Mouse (Mus musculus): ENCODE results near the gene Bbs4. TPM values are rescaled to one million over a fixed set of nuclear protein-coding genes. Genes with fewer than 3 reads are reported as not detected.

The Bbs4 gene
- total and polyA plus RNA-seq, 2 experiments from 2014 or later, result 3.1 to 5.1 TPM

DNA sequence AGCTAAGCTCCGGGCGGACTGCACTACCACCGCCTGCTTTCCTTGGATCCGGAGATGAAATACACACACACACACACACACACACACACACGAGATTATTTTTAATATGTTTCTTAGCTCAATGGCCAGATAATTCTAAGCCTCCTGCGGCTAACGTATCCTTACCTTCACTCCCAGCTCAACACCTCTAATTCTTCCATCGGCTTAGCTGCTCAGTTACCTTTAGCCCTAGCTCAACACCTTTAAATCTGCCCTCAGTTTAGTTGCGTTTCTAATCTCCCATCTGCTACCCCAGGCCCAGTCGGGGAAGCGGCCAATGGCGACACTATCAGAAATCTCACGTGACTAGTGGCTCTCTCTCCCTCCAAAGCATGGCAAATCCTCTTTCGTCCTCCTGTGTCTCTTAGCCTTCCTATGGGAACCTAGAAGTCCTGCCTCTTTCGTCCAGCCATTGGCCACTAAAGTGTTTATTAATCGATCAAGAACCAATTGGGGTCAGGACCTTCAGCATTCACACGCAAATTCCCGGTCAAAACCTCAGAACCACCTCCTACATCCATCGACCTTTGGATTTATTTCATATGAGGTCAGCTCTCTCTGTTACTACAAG is 78.4 kb downstream of the Bbs4 start:
- H3K4me3 ChIP-seq (ENCODE audit: low read depth, low read length), result no peak overlapping the region
- WGBS, result 76% methylated on average over 19 of the region's 19 CpGs
- no peaks in the 10 kb centered on the region for H3K36me3 ChIP-seq (replicated peaks; ENCODE audit: control insufficient read depth, insufficient read depth, low read length)
- ATAC-seq (ENCODE audit: insufficient read depth, low read depth) (no peak), DNase-seq (ENCODE audit: low spot score) (no peak)
- no peaks in the 10 kb centered on the region for H3K9me3 ChIP-seq (replicated peaks; ENCODE audit: control insufficient read depth, low read length)
- H3K27ac ChIP-seq (ENCODE audit: low read depth), result no peak overlapping the region
- no peak overlapping the region for H3K9ac ChIP-seq (replicated peaks; ENCODE audit: low read depth, low read length)
- H3K27me3 ChIP-seq (ENCODE audit: control insufficient read depth, insufficient read depth, low read length), result no peaks in the 10 kb centered on the region
- TF ChIP-seq CTCF (IDR thresholded peaks at IDR 0.05; ENCODE audit: low read depth) (no peak), EP300 (IDR thresholded peaks at IDR 0.05; ENCODE audit: low read depth) (no peak)
- H3K4me1 ChIP-seq (ENCODE audit: control insufficient read depth, insufficient read depth), result 0 out of 2 replicates have a peak, but pooled peaks cover 3% of the 10 kb centered on the region
- no peak overlapping the region for H3K4me2 ChIP-seq (ENCODE audit: low read depth, low read length)

DNA sequence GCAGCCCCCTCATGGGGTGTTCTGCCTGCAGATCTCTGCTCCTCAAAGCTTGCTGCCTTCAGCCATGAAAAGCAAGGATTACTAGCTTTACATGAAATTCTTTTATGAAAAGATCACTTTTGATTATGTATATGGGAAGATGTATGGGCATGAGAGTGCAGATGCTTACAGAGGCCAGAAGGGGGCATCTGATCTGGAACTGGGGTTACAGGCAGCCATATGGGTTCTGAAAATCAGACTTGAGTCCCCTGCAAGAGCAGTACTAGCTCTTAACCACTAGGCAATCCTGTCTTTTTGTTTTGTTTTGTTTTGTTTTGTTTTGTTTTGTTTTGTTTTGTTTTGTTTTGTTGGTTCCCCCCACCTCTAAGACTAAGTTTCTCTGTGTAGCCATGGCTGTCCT is 80.1 kb downstream of the Bbs4 start:
- Histone ChIP-seq H3K9me3 (replicated peaks; ENCODE audit: control insufficient read depth, low read length) (no peaks in the 10 kb centered on the region), H3K4me3 (ENCODE audit: low read depth, low read length) (no peak overlapping the region), H3K27ac (ENCODE audit: low read depth) (no peak overlapping the region), H3K9ac (replicated peaks; ENCODE audit: low read depth, low read length) (no peak overlapping the region), H3K36me3 (replicated peaks; ENCODE audit: control insufficient read depth, insufficient read depth, low read length) (no peaks in the 10 kb centered on the region), H3K4me2 (ENCODE audit: low read depth, low read length) (no peak overlapping the region), H3K27me3 (ENCODE audit: control insufficient read depth, insufficient read depth, low read length) (no peaks in the 10 kb centered on the region), H3K4me1 (ENCODE audit: control insufficient read depth, insufficient read depth) (peaks cover 8% of the 10 kb centered on the region; the same call in 1 of the 2 replicates)
- ATAC-seq (ENCODE audit: insufficient read depth, low read depth), result no peak
- TF ChIP-seq CTCF (IDR thresholded peaks at IDR 0.05; ENCODE audit: low read depth) (no peak), EP300 (IDR thresholded peaks at IDR 0.05; ENCODE audit: low read depth) (no peak)
- DNase-seq (ENCODE audit: low spot score), result no peak

Other genes with a start within 250 kb of the Bbs4 start
- 17.4 and 18.4 TPM in 2 replicates for gene Adpgk, start 62.0 kb downstream of the Bbs4 start, total RNA-seq (2014; rRNA removed; ENCODE audit: low replicate concordance)
- 10.1 and 11.1 TPM in 2 replicates for gene Adpgk, start 62.0 kb downstream of the Bbs4 start, polyA plus RNA-seq (2015; fragmentation: Nextera tagmentation; extraction: Ambion mirVana)
- 31.9 and 70.4 TPM in 2 replicates for gene Arih1, start 133.1 kb upstream of the Bbs4 start, total RNA-seq (2014; rRNA removed; ENCODE audit: low replicate concordance)
- gene Arih1, start 133.1 kb upstream of the Bbs4 start, polyA plus RNA-seq (2015; fragmentation: Nextera tagmentation; extraction: Ambion mirVana), result 7.8 and 7.9 TPM in 2 replicates
- 74.4 and 90.9 TPM in 2 replicates for gene Hexa, start 186.0 kb upstream of the Bbs4 start, total RNA-seq (2014; rRNA removed; ENCODE audit: low replicate concordance)
- 42.2 and 48.9 TPM in 2 replicates for gene Hexa, start 186.0 kb upstream of the Bbs4 start, polyA plus RNA-seq (2015; fragmentation: Nextera tagmentation; extraction: Ambion mirVana)
- gene Tmem202, start 186.3 kb upstream of the Bbs4 start, total RNA-seq (2014; rRNA removed; ENCODE audit: low replicate concordance), result not detected in 2 replicates
- 0.47 and 0.63 TPM in 2 replicates for gene Tmem202, start 186.3 kb upstream of the Bbs4 start, polyA plus RNA-seq (2015; fragmentation: Nextera tagmentation; extraction: Ambion mirVana)
- gene Celf6, start 224.4 kb upstream of the Bbs4 start, total RNA-seq (2014; rRNA removed; ENCODE audit: low replicate concordance), result not detected in 2 replicates
- gene Celf6, start 224.4 kb upstream of the Bbs4 start, polyA plus RNA-seq (2015; fragmentation: Nextera tagmentation; extraction: Ambion mirVana), result 0.04 TPM in 1 of 2 replicates, not detected in the other